Mouse (Mus musculus) kidney, embryonic 14.5 days (tissue): ENCODE measurements around the gene Dnajb7. TPM values are rescaled to one million over a fixed set of nuclear protein-coding genes. Genes with fewer than 3 reads are reported as not detected.
"Not testable (repeated sequence)": the region's sequence is repeated elsewhere in the genome, so short reads cannot be mapped to it uniquely, and the experiment has no call there.

ENCODE experiments used
- ATAC-seq: fragments of 200-750 bp; cut with Nextera tagmentation; 2 replicates; pipeline ENCODE4 v1.8.0; 2017; ENCODE audit warnings: moderate number of reproducible peaks, mild to moderate bottlenecking, moderate TSS enrichment, moderate library complexity; ENCODE audit not compliant: low FRiP score, low TSS enrichment
- H3K27ac ChIP-seq: fragments of 300-500 bp; sonication (generic); 2 replicates; pipeline ENCODE4 v1.5.1; 2014; ENCODE audit warnings: low read depth, mild to moderate bottlenecking, low read length, moderate library complexity, mixed read lengths
- H3K27me3 ChIP-seq: fragments of 300-500 bp; sonication (generic); 2 replicates; pipeline ENCODE4 v1.6.1; 2014; ENCODE audit warnings: mild to moderate bottlenecking, low read length; ENCODE audit not compliant: control insufficient read depth, insufficient read depth
- H3K36me3 ChIP-seq: fragments of 300-500 bp; sonication (generic); 2 replicates; pipeline ENCODE4 v1.6.1; 2014; ENCODE audit warnings: low read length, mixed read lengths; ENCODE audit not compliant: control insufficient read depth, insufficient read depth
- H3K4me1 ChIP-seq: fragments of 300-500 bp; sonication (generic); 2 replicates; pipeline ENCODE4 v1.6.1; 2014; ENCODE audit warnings: low read length, mixed read lengths; ENCODE audit not compliant: control insufficient read depth, insufficient read depth
- H3K4me2 ChIP-seq: fragments of 300-500 bp; sonication (generic); replicated peaks from 2 replicates; pipeline ENCODE4 v1.6.1; 2014; ENCODE audit warnings: low read depth, mild to moderate bottlenecking, low read length
- H3K4me3 ChIP-seq: fragments of 300-500 bp; sonication (generic); 2 replicates; pipeline ENCODE4 v1.5.1; 2014; ENCODE audit warnings: mild to moderate bottlenecking, low read length
- H3K9ac ChIP-seq: fragments of 300-500 bp; sonication (generic); 2 replicates; pipeline ENCODE4 v1.6.1; 2014; ENCODE audit warnings: low read depth, mild to moderate bottlenecking, low read length, moderate library complexity
- H3K9me3 ChIP-seq: fragments of 300-500 bp; sonication (generic); 2 replicates; pipeline ENCODE4 v1.6.1; 2016; ENCODE audit warnings: low read length; ENCODE audit not compliant: control insufficient read depth
- WGBS: fragments of 180-500 bp; shearing (Covaris S2); extraction: QIAGEN DNeasy Blood & Tissue Kit; methylation state at CpG from one replicate; pipeline ENCODE4 v1.1.7; 2014; 5-methylcytosine and 5-hydroxymethylcytosine counted together
- polyA plus RNA-seq: library from polyadenylated mRNA; unstranded; fragments of >200 nt; fragmentation: Nextera tagmentation; extraction: Ambion mirVana; gene quantifications from 2 replicates; pipeline ENCODE4 v1.2.1, GENCODE M21; 2014

Gene Dnajb7
- polyA plus RNA-seq, 1 experiment from 2014 or later: 1.5 TPM

GRCm38 (mm10) chr15:81418065-81418464, 10.0 kb upstream of the Dnajb7 start:
- Histone ChIP-seq H3K27me3 (no peaks in the 10 kb centered on the region), H3K9me3 (no peaks in the 10 kb centered on the region), H3K4me3 (no peak overlapping the region), H3K4me2 (no peak overlapping the region), H3K9ac (no peak overlapping the region), H3K4me1 (0 out of 2 replicates have a peak, but pooled peaks cover 3% of the 10 kb centered on the region), H3K27ac (no peak overlapping the region), H3K36me3 (no peaks in the 10 kb centered on the region; the same call in 1 of the 2 replicates)
- no peak for ATAC-seq
- WGBS: 88% methylated on average over 4 of the region's 4 CpGs

- not testable (repeated sequence) for H3K4me1 ChIP-seq, H3K27ac ChIP-seq, H3K27me3 ChIP-seq, H3K9me3 ChIP-seq, H3K36me3 ChIP-seq
- peak overlapping the region; percentile 43 for H3K4me2 ChIP-seq
- peak overlapping the region; percentile 32; the same call in 1 of the 2 replicates for H3K9ac ChIP-seq
- WGBS: 9% methylated on average over 22 of the region's 22 CpGs
- H3K4me3 ChIP-seq: peak overlapping the region; percentile 20; the same call in 1 of the 2 replicates
- ATAC-seq: peak; percentile 95
Measured at GRCm38 (mm10) chr15:81416763-81417310, 8.7 kb upstream of the Dnajb7 start.

- Histone ChIP-seq H3K9me3 (no peaks in the 10 kb centered on the region), H3K27me3 (no peaks in the 10 kb centered on the region), H3K4me3 (no peak overlapping the region), H3K36me3 (no peaks in the 10 kb centered on the region; the same call in 1 of the 2 replicates), H3K9ac (no peak overlapping the region), H3K4me1 (peaks cover 9% of the 10 kb centered on the region), H3K4me2 (no peak overlapping the region), H3K27ac (no peak overlapping the region)
- no peak for ATAC-seq
- WGBS: 93% methylated on average over 3 of the region's 3 CpGs
Measured at GRCm38 (mm10) chr15:81405008-81405407, 3.1 kb downstream of the Dnajb7 start.

GRCm38 (mm10) chr15:81399638-81400315, 8.3 kb downstream of the Dnajb7 start, which contains the start of the genes St13 and Xpnpep3:
Gene St13 (minus strand): TSS chr15:81400077.
Gene Xpnpep3 (plus strand): TSS chr15:81400138.
- Histone ChIP-seq H3K9ac (peak within 1 kb of the TSS; percentile 89), H3K4me2 (peak within 1 kb of the TSS; percentile 73), H3K27me3 (no peaks in the 10 kb centered on the region), H3K9me3 (no peaks in the 10 kb centered on the region), H3K4me1 (peaks cover 14% of the 10 kb centered on the region), H3K36me3 (no peaks in the 10 kb centered on the region; the same call in 1 of the 2 replicates), H3K4me3 (peak within 1 kb of the TSS; percentile 73), H3K27ac (peak within 1 kb of the TSS; percentile 92)
- WGBS: under 1% methylated on average over 49 of the region's 50 CpGs
- peak; percentile 99 for ATAC-seq

- H3K4me3 ChIP-seq: peak overlapping the region; percentile 73
- H3K27ac ChIP-seq: peak overlapping the region; percentile 92
- H3K9me3 ChIP-seq: no peaks in the 10 kb centered on the region
- peak overlapping the region; percentile 89 for H3K9ac ChIP-seq
- H3K36me3 ChIP-seq: no peaks in the 10 kb centered on the region; the same call in 1 of the 2 replicates
- peaks cover 14% of the 10 kb centered on the region for H3K4me1 ChIP-seq
- no peaks in the 10 kb centered on the region for H3K27me3 ChIP-seq
- peak overlapping the region; percentile 73 for H3K4me2 ChIP-seq
- under 1% methylated on average over 21 of the region's 21 CpGs for WGBS
- no peak; the same call in 1 of the 2 replicates for ATAC-seq
Measured at GRCm38 (mm10) chr15:81399297-81399637, 8.8 kb downstream of the Dnajb7 start.

- H3K9me3 ChIP-seq: no peaks in the 10 kb centered on the region
- H3K36me3 ChIP-seq: no peaks in the 10 kb centered on the region; the same call in 1 of the 2 replicates
- peak overlapping the region; percentile 73 for H3K4me2 ChIP-seq
- H3K27ac ChIP-seq: no peak overlapping the region
- H3K27me3 ChIP-seq: no peaks in the 10 kb centered on the region
- no peak for ATAC-seq
- H3K4me1 ChIP-seq: peaks cover 14% of the 10 kb centered on the region
- peak overlapping the region; percentile 89 for H3K9ac ChIP-seq
- H3K4me3 ChIP-seq: peak overlapping the region; percentile 73
Measured at GRCm38 (mm10) chr15:81398189-81398588, 9.9 kb downstream of the Dnajb7 start.

- no peak overlapping the region for H3K27ac ChIP-seq
- no peak for ATAC-seq
- WGBS: 86% methylated on average over 8 of the region's 8 CpGs
- H3K4me2 ChIP-seq: no peak overlapping the region
- peaks cover 29% of the 10 kb centered on the region for H3K36me3 ChIP-seq
- H3K27me3 ChIP-seq: no peaks in the 10 kb centered on the region
- no peak overlapping the region for H3K9ac ChIP-seq
- H3K4me1 ChIP-seq: peaks cover 6% of the 10 kb centered on the region; the same call in 1 of the 2 replicates
- no peak overlapping the region for H3K4me3 ChIP-seq
- no peaks in the 10 kb centered on the region for H3K9me3 ChIP-seq
Measured at GRCm38 (mm10) chr15:81394211-81394915, 13.7 kb downstream of the Dnajb7 start.

- no peaks in the 10 kb centered on the region for H3K27me3 ChIP-seq
- no peak overlapping the region for H3K27ac ChIP-seq
- H3K4me2 ChIP-seq: no peak overlapping the region
- H3K4me1 ChIP-seq: peaks cover 3% of the 10 kb centered on the region; the same call in 1 of the 2 replicates
- no peak overlapping the region for H3K9ac ChIP-seq
- ATAC-seq: no peak
- H3K9me3 ChIP-seq: no peaks in the 10 kb centered on the region
- no peak overlapping the region for H3K4me3 ChIP-seq
- H3K36me3 ChIP-seq: peaks cover 42% of the 10 kb centered on the region
Measured at GRCm38 (mm10) chr15:81392997-81393396, 15.1 kb downstream of the Dnajb7 start.

GRCm38 (mm10) chr15:81386327-81386726, 21.8 kb downstream of the Dnajb7 start:
- WGBS: 99% methylated on average over 5 of the region's 5 CpGs
- Histone ChIP-seq H3K27ac (no peak overlapping the region), H3K9me3 (no peaks in the 10 kb centered on the region), H3K4me1 (no peaks in the 10 kb centered on the region), H3K27me3 (no peaks in the 10 kb centered on the region), H3K4me2 (no peak overlapping the region), H3K9ac (no peak overlapping the region), H3K4me3 (no peak overlapping the region), H3K36me3 (peaks cover 89% of the 10 kb centered on the region)
- ATAC-seq: no peak
